Mouse (Mus musculus) erythroblast, embryonic 14.5 days (primary cell): Measurements from ENCODE around the gene Tmem128. TPM values are rescaled to one million over a fixed set of nuclear protein-coding genes. Genes with fewer than 3 reads are reported as not detected.

Source experiments
- H3K27me3 ChIP-seq: 2 replicates; pipeline ENCODE4 v1.6.1; 2012; ENCODE audit warnings: inconsistent platforms; ENCODE audit not compliant: control insufficient read depth
- H3K36me3 ChIP-seq: 2 replicates; pipeline ENCODE4 v1.6.1; 2012; ENCODE audit warnings: mild to moderate bottlenecking, inconsistent platforms; ENCODE audit not compliant: control insufficient read depth
- H3K4me1 ChIP-seq: 2 replicates; pipeline ENCODE4 v1.6.1; 2012; ENCODE audit warnings: inconsistent platforms; ENCODE audit not compliant: control insufficient read depth
- H3K4me3 ChIP-seq: replicated peaks from 2 replicates; pipeline ENCODE3; 2012; ENCODE audit warnings: moderate library complexity, mild to moderate bottlenecking, inconsistent platforms
- H3K9me3 ChIP-seq: 2 replicates; pipeline ENCODE4 v1.6.1; 2012; ENCODE audit warnings: low read length, inconsistent platforms, mixed read lengths; ENCODE audit not compliant: control insufficient read depth
- GATA1 ChIP-seq: IDR thresholded peaks from 2 replicates; pipeline ENCODE4 v1.6.1; 2012; ENCODE audit warnings: low read length, inconsistent platforms, mixed read lengths
- TAL1 ChIP-seq: IDR thresholded peaks from 3 replicates; pipeline ENCODE4 v1.6.1; 2012; ENCODE audit warnings: low read length, inconsistent platforms, mixed read lengths
- polyA plus RNA-seq: library from polyadenylated mRNA; stranded (reverse); fragments of >175 nt; gene quantifications from 2 replicates; pipeline ENCODE4 v1.2.3, GENCODE M21; 2012

Gene Tmem128
- polyA plus RNA-seq, 1 experiment = 5.6 TPM

- TF ChIP-seq GATA1 = no peak
- no peak for TF ChIP-seq TAL1
- peaks cover 3% of the 10 kb centered on the region; the same call in 1 of the 2 replicates for H3K27me3 ChIP-seq
- no peaks in the 10 kb centered on the region for H3K9me3 ChIP-seq
- H3K4me1 ChIP-seq = peaks cover 3% of the 10 kb centered on the region
- H3K36me3 ChIP-seq = no peaks in the 10 kb centered on the region
- no peak overlapping the region for H3K4me3 ChIP-seq
Measured at GRCm38 (mm10) chr5:38305241-38305640, 45.3 kb downstream of the Tmem128 start.

- TF ChIP-seq TAL1 (no peak), GATA1 (no peak)
- H3K9me3 ChIP-seq = no peaks in the 10 kb centered on the region
- peak overlapping the region; percentile 39 for H3K4me3 ChIP-seq
- H3K36me3 ChIP-seq = no peaks in the 10 kb centered on the region
- H3K4me1 ChIP-seq = peaks cover 3% of the 10 kb centered on the region
- H3K27me3 ChIP-seq = peaks cover 2% of the 10 kb centered on the region; the same call in 1 of the 2 replicates
Measured at GRCm38 (mm10) chr5:38307255-38308101, 47.5 kb downstream of the Tmem128 start.

- Histone ChIP-seq H3K4me1 (peaks cover 3% of the 10 kb centered on the region), H3K4me3 (no peak overlapping the region), H3K36me3 (no peaks in the 10 kb centered on the region), H3K27me3 (no peaks in the 10 kb centered on the region), H3K9me3 (no peaks in the 10 kb centered on the region)
- TF ChIP-seq TAL1 (no peak), GATA1 (no peak)
Measured at GRCm38 (mm10) chr5:38308873-38309272, 48.9 kb downstream of the Tmem128 start.

- H3K36me3 ChIP-seq = no peaks in the 10 kb centered on the region
- no peaks in the 10 kb centered on the region for H3K9me3 ChIP-seq
- peaks cover 3% of the 10 kb centered on the region for H3K4me1 ChIP-seq
- H3K4me3 ChIP-seq = no peak overlapping the region
- H3K27me3 ChIP-seq = no peaks in the 10 kb centered on the region; the same call in 1 of the 2 replicates
- TF ChIP-seq TAL1 (no peak), GATA1 (no peak)
Measured at GRCm38 (mm10) chr5:38309795-38310194, 49.8 kb downstream of the Tmem128 start.

Other genes starting within 250 kb of the Tmem128 start
- 2.3 and 2.8 TPM in 2 replicates for gene Stx18, start 221.4 kb upstream of the Tmem128 start, polyA plus RNA-seq
- not detected in 2 replicates for gene Nsg1, start 100.3 kb upstream of the Tmem128 start, polyA plus RNA-seq
- gene Zbtb49, start 39.7 kb upstream of the Tmem128 start, polyA plus RNA-seq = 0.25 and 0.38 TPM in 2 replicates
- gene Lyar, start 39.7 kb upstream of the Tmem128 start, polyA plus RNA-seq = 3.8 and 4.8 TPM in 2 replicates
- not detected in 2 replicates for gene Otop1, start 15.8 kb downstream of the Tmem128 start, polyA plus RNA-seq
- gene Drd5, start 59.2 kb downstream of the Tmem128 start, polyA plus RNA-seq = not detected in 2 replicates
- gene Slc2a9, start 243.0 kb downstream of the Tmem128 start, polyA plus RNA-seq = 0.01 TPM in 1 of 2 replicates, not detected in the other